Mouse (Mus musculus): ENCODE results near the gene Rrp1b.
"Not testable (repeated sequence)": the region's sequence is repeated elsewhere in the genome, so short reads cannot be mapped to it uniquely, and the experiment has no call there.

Gene Rrp1b

DNA sequence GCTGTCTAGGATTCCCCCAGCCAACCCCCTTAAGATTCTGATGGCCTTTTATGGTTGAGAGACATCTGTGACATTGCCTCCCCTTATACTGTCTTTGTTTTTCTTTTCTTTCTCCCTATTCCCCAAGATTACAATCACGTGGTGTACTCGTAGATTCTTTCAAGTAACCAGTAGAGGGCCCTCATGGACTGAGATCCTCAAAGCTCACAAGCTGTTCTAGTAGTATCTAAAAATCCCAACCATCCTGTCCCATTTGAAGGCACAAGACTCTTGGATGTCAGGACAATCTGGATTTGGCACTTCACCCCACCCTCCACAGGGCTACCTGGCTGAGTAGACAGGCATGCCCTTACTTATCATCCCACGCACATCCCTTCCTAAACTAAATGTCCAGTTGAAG lies 8.2 kb upstream of the Rrp1b start:
- ATAC-seq (ENCODE audit: insufficient number of reproducible peaks, low FRiP score, low TSS enrichment): no peak

DNA sequence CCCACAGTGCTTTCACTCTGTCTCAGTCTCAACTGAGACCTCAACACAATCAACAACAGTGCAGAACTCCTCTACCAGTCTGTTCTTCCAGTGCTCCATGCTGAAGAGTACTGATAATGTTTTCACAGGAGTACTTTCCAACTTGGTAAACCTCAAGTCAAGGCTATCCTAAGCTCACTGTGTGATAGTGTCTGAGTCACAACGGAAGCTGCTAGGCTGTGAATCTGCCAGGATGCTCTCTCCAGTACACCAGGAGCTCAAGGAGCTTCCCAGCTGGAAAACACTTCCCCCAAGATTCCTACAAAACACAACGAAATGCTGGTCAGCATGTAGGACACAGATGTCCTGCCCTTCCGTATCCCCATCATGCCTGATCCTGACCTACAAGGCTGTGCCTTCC lies 7.6 kb upstream of the Rrp1b start:
- no peak for ATAC-seq (ENCODE audit: insufficient number of reproducible peaks, low FRiP score, low TSS enrichment)

DNA sequence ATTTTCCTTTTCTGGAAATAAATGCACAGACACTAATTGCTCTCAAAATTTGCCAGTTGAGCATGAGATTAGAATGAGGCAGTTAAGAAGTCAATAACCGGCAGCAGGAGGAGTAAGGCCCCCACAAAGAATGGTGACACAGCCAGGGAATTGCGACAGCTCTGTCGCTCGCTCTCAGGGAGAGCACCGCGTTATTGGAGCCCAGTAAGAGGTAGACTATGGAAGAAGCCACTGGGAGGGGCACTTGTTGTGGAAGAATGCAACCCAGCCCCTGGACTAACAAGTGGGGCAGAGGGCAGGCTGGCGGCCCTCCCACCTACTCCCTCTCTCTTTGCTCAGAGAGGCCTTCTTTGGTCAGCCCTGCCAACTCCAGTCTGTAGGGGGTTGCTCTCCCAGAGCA lies 4.2 kb upstream of the Rrp1b start:
- no peak for ATAC-seq (ENCODE audit: insufficient number of reproducible peaks, low FRiP score, low TSS enrichment)

DNA sequence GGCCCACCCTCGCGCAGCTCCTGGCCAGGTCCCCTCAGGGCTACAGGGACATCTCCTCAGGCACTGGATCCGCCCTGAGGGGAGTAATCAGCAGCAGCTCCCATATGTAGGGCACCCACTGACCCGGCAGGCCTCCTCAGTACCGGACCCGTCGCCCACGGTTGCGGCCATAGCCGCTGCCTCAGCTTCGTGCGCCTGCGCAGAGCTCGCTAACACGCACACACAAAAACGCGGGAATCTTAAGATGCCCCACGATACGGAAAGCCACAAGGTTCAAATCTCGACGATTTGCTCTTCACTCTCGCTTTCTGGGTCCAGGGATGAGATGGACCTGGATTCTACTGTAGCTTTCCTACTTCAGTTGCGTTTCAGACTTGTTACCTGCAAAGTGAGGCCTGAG lies 1.6 kb upstream of the Rrp1b start:
- no peak for ATAC-seq (ENCODE audit: insufficient number of reproducible peaks, low FRiP score, low TSS enrichment)

DNA sequence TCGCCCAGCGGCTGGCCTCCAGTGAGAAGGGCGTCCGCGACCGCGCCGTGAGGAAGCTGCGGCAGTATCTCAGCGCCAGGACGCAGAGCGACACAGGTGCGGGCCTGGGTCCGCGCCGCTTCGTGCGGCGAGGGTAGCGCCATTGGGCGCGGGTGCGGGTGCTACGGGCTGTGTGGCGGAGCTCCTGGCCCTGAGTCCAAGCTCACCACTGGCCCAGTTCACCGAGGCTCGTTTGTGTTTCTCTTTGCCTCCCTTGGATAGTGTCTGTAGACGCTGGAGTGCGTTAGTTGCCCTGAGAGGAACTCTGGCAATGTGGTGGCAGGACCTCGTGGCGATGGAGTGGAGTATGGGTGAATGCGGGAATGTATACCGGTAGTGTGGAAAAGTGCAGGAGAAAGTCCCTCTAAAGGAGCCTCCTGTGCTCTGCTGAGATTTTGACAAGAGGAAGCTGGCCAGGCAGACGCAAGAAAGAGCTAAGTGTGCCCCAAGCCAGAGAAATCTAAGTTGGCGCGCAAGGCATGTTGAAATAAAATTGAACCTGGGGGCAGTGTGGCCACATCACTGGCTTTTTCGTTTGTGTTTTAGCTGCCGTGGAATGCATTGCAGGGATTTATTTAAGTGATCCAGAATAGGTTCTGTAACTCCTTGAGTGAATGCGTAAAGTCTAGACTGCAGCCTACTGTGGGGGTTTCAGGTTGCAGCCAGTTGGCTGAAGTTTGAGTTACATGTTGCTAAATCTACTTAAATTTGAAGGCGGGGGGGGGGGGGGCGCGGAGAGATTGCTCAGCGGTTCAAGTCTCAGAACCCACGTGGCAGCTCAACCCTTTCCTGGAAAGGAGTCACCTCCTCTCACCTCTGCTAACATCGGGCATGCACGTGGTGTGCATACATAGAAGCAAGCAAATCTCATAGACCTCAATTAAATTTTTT lies 874 bp downstream of the Rrp1b start:
- ATAC-seq (ENCODE audit: insufficient number of reproducible peaks, low FRiP score, low TSS enrichment): no peak

DNA sequence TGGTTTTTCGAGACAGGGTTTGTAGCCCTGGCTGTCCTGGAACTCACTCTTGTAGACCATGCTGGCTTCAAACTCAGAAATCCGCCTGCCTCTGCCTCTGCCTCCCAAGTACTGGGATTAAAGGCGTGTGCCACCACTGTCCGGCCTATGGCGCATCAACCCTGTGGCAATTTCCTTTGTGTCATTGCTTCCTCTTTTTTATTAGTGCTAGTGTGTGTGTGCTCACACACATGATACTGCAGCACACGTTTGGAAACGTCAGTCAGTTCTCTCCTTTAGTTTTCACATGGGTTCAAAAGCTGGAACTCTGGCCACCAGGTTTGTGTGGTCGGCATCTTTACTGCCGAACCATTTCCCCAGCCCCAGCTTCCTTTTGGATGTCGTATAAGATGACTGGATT lies 4.4 kb downstream of the Rrp1b start:
- ATAC-seq (ENCODE audit: insufficient number of reproducible peaks, low FRiP score, low TSS enrichment): no peak

DNA sequence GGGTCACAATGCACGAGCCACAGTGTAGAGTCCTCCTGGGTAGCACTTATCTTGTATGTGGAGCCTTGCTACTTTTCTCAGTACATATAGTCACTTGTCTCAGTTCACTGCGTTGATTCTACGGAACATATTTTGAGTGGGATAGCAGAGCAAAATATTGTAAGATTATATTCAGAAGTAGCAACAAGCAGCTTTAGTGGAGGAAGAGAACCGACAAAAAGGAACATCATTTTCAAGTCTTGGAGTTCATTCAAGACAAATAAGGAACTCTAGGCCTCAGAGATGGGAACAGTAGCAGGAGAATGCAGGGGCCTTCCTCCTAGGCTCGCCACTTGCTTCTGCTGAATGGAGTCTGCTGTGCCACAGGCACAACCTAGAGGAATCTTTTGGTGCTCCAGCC lies 10.6 kb downstream of the Rrp1b start:
- no peak for ATAC-seq (ENCODE audit: insufficient number of reproducible peaks, low FRiP score, low TSS enrichment)

DNA sequence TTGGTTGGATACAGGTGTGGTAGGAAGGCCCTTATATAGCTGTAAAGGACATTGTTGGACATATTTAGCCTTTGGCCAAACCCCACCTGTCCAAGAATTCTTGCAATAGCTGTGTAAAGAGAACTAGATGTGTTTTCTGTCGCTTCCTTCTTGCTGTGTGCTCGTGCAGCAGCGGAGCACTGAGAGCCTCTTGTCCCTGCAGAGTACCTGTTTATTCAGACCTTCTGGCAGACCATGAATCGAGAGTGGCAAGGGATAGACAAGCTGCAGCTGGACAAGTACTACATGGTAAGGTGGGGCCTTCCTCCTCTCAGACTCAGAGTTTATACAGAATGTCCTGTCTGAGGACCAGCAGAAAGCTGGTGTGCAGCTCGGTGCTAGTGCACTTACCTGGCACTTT lies 12.5 kb downstream of the Rrp1b start:
- ATAC-seq (ENCODE audit: insufficient number of reproducible peaks, low FRiP score, low TSS enrichment): no peak

DNA sequence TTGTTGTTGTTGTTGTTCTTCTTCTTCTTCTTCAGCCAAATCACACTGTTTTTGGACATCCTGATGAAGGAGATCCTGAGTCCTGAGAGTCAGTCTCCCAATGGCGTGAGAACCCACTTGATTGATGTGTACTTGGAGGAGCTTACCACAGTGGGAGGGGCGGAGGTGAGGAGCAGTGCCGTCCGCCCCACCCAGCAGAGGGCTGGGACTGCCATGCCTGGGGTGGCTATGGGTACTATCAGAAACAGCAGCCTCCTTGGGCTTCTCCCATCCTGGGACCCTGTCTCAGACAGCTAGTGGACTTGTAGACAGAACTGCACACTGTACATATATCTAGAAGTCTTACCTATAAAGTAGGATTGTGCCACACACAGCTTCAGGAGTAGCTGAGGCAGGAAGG lies 14.0 kb downstream of the Rrp1b start:
- ATAC-seq (ENCODE audit: insufficient number of reproducible peaks, low FRiP score, low TSS enrichment): no peak

DNA sequence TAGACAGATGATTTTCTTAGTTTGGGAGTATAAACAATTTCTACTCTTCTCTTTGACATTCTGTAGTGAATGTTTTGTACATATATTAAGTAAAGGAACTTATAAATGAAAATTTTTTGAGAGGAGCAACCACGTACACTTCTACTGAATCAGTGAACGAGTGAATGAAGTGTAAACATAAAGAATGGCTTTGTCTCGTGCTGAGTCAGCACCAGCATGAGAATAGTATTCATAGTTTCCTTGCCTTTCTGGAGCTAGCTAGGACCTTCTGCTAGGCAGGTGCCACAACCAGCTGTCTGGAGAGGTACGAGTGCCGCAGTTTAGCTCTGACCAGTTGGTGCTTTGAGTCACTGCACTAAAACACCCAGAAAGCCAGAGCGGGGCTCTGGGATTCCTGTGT lies 14.7 kb downstream of the Rrp1b start:
- no peak for ATAC-seq (ENCODE audit: insufficient number of reproducible peaks, low FRiP score, low TSS enrichment)

DNA sequence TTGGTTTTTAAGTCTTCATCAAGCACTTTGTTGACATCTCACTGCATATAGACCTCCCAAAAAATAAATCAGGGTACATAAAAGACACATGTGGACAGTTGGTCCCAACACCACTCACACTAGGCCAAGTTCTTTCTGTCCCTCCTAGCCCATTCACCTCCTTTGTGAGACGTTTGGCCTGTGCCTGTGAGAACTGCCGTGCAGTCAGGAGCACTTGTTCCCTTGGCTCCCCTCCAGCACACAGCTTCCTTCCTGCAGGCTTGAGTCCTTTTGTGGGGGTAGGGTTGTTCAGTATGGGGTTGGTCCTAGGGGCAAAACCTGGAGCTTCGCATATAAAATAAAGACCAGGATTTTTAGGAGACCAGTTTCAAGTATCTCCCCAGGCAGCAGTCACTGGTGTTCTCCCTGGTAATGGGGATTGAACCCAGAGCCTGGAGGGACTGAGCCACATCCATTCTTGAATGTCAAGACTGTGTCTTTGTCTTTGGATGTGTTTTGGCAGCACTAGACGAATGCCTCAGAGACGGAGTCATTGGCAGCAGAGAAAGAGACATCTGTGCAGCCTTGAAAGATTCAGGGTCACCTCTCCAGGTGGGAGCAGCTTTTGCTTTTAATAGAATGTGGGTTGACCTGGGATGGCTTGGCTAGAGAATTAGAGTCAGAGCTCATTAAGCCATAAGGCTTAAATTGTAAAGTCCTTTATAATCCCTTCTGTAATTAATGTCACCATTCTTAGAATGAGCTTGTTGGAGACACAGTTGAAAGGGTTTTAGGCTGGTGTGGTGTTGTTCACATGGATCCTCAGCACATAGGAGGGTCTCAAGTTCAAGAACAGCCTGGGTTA lies 16.6 kb downstream of the Rrp1b start:
- no peak for ATAC-seq (ENCODE audit: insufficient number of reproducible peaks, low FRiP score, low TSS enrichment)

DNA sequence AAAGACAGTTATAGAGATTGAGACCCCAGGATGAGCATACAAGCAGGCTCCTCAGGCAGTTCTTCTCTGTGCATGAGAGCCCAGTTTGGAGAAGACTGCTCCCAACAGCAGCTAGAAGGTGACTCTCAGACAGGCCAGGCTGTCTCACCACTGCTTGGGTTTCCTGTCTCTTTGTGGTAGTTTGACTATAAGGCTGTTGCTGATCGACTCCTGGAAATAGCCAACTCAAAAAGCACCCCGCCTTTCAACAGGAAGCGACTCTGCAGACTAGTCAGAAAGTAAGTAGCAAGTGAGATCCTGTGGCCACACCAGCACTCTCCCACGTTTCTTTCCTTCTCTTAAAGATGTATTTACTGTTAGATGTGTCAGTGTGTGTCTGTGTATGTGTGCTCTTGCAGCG lies 17.8 kb downstream of the Rrp1b start:
- ATAC-seq (ENCODE audit: insufficient number of reproducible peaks, low FRiP score, low TSS enrichment): no peak

DNA sequence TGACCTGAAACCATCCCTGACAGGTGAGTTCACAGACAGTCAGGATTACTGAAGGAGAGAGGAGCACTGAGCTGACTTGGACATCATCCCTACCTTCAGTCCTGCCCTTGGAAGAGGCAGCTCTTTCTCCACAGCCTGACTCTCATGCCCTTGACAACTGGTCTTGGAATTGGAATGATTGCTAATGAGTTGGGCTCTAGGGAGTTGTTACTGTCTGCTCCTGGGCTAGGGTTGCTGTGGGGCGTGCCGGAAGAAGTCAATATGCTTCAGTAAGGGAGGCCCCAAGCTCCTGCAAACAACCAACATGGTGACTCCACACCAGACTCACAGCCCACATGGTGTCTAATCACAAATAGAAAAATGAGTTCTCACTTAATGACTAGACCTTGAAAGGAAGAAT lies 21.9 kb downstream of the Rrp1b start:
- ATAC-seq (ENCODE audit: insufficient number of reproducible peaks, low FRiP score, low TSS enrichment): no peak

DNA sequence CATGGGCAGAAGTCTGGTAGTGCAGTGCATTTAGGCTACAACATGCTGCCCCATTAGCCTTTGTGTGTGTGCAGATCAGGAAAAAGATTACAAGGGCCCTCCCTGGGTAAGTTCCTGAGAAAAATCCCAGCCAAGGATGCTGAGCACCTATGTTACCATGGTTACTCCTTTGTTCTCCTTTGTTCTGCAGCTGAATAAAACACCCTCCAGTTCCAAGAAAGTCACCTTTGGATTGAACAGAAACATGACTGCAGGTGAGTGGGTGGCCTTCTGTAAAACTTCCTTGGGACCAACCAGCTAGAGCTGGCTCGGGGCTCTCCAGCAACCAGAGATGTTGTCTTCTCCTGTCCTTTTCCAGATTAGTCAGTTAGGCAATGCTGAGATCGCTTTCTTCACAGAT lies 23.2 kb downstream of the Rrp1b start:
- no peak for ATAC-seq (ENCODE audit: insufficient number of reproducible peaks, low FRiP score, low TSS enrichment)

DNA sequence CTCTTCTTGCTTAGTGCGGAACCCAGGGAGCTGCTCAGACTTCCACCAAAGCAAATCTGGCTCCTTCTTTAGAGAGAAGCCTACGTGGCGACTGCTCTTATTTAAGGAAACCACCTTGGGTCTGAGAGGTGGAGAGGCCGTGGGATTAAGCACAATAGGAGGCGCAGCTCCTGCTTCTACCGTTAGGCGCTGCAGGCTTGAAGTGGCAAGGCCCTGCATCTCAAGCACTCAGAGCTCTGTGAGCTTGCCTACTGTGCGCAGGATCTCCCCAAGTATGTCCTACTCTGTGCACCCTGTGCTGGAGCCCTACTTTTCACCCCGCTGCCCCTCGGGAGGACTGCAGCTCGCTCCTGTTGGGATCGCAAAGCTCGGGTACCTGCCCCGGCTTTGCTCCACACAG lies 25.3 kb downstream of the Rrp1b start:
- no peak for ATAC-seq (ENCODE audit: insufficient number of reproducible peaks, low FRiP score, low TSS enrichment)

DNA sequence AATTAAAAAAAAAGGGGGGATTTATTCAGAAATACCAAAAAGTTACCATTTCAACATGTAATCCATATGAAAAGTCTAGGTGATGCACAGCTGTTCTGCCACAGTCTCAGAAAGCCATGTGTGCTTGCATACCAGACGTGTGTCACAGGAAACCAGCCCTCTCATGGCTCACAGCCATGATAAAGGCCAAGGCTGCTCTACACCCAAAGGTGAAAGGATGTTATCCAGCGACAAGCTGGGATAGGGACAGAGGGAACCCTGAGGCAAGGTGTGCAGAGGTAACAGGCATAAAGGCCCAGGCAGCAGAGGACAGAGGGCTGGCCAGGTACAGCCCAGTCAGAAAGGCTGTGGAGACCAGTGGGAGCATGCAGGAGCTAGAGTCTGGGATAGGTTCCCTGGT lies 27.8 kb downstream of the Rrp1b start:
- no peak for ATAC-seq (ENCODE audit: insufficient number of reproducible peaks, low FRiP score, low TSS enrichment)

DNA sequence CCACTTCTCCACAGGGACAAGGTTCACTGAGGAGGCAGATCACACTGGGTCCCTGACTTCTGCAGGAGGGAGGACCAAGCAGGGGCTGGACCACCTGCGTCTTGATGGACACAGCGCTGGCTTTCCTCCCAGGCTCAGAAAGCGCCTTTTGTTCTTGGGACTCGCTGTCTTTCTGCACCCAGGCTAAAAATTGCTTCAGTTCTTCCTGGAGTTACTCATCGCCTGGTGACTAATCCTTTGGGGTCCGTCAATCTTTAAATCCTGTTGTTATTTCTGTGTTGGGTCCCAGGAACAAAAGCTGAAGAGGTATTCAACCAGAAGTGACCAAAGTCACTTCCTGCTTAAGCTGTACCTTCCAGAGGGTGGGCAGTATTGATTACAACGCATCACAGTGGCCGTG lies 28.9 kb downstream of the Rrp1b start:
- ATAC-seq (ENCODE audit: insufficient number of reproducible peaks, low FRiP score, low TSS enrichment): not testable (repeated sequence)

DNA sequence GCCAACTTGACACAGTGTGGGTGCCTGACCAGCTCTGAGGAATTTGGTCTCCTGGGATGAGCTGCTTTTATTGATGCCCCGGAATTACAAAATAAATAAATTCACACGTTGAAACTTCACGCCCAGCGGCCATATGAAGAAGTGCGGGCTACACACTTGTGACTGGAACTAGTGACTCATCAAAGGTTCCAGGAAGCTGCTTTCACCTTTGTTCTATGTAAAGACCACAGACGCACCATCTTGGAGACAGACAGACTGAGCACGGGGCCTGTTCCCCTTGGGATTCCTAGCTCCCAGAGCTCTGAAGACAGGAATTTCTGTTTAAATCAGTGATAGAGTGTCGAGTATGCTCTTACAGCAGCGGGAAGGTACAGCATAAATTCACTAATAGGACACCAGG lies 31.6 kb downstream of the Rrp1b start:
- no peak for ATAC-seq (ENCODE audit: insufficient number of reproducible peaks, low FRiP score, low TSS enrichment)

DNA sequence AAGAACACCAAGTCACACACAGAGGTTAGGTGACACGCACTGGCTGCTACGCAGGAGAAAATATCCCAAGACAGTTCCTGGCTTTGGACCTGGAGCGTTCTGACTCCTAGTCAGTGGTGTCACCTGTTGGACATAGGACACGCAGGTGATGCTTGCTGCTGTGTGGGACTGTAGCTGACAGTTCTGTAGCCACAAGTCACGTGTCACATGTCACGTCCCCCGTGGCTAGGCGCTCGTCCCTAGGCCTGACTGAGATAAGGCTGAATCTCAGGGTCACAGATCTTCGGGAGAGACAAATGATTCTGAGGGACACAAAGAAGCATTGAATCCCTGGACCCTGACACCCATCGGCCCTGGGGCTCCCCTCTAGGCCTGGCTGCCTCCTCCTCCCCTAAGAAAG lies 32.5 kb downstream of the Rrp1b start:
- ATAC-seq (ENCODE audit: insufficient number of reproducible peaks, low FRiP score, low TSS enrichment): no peak

DNA sequence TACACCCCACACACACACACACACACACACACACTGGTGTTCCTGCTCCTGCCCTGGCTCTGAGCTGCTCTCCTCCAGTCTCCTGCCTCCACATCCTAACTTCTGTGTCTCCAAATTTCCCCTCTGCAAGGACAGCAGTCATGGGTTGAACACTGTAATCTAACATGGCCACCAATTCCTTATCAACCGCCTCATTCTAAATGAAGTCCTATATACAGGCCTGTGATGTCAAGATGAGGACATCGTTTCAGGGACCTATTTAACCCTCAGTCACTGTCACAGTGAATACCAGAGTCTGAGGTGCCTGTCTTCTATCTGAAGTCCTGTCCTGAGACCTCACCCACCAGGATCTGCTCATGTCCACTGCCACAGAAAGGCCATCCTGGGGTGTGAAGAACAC lies 32.9 kb downstream of the Rrp1b start:
- ATAC-seq (ENCODE audit: insufficient number of reproducible peaks, low FRiP score, low TSS enrichment): no peak

DNA sequence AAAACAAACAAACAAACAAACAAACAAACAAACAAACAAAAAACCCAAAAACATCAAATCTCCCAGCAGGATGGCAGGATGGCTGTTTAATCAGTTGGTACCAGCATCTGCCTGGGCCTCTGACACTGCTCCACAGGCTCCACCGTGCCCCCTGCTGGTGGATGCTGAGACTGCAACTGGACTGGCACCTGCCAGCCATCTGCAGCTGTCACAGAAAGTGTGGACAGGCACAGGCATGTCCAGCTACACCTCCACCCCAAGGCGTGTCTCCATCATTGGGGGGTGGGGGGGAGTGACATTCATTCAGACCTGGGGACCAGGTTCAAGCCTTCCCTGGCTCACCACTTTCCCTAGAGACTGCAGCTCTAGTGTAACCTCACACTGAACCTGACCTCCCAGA lies 37.5 kb downstream of the Rrp1b start:
- ATAC-seq (ENCODE audit: insufficient number of reproducible peaks, low FRiP score, low TSS enrichment): no peak

DNA sequence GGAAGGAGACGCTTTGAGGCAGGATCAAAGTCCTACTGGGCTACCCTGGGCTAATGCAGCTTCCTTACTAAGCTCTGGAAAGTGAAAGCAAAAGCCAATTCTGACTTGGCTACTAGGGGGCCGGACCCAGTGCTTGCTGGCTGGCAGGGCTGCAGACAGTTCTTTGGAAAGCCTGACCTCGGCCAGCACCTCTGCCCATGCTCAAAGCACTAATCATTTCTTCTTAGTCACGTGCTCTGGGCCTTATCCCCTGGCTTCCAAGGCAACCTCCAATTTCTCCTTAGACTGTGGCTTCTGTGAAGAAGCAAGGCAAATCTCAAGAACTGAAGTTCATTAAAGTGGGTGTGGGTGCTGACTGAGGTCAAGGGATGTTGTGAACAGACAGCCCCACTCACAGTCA lies 38.8 kb downstream of the Rrp1b start:
- no peak for ATAC-seq (ENCODE audit: insufficient number of reproducible peaks, low FRiP score, low TSS enrichment)
